Mouse (Mus musculus): ENCODE results near the gene Nsmce1.

DNA sequence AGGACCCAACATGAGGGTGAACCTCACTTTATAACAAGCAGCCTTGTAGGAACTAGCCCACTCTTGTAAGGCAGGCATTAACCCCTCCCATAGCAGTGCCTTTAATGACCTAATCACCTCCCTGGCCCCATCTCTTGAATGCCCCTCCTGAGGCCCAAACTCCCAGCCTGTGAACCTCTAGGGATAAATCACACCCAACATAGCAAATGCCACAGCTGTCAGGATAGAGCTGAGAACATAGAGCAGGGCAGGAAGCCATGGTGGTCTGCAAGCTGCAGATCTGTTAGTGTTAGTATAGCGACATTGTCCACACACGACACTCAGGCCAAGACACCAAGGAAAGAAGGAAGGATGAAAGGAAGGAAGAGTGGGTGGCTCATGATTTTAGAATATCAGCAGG, 40.3 kb downstream of the Nsmce1 start:
- no peak for TF ChIP-seq CTCF (conservative IDR thresholded peaks at IDR 0.05; ENCODE audit: insufficient read depth, insufficient read length, low read depth, low read length)
- TF ChIP-seq POLR2A (IDR thresholded peaks at IDR 0.05; ENCODE audit: low read depth, low read length) = no peak

All from kidney, adult 2 months (tissue).